Mouse (Mus musculus) kidney, adult 2 months (tissue): ENCODE measurements at regions not wholly inside any gene's neighbourhood (a gene's known extent, or its start where the extent isn't known, plus 50 kb on each side); places are given as distances from the start of the nearest gene placed in this dataset.

Experiments
- CTCF ChIP-seq: fragments of 200-500 bp; conservative IDR thresholded peaks from 2 replicates; pipeline ENCODE4 v1.5.1; 2011; ENCODE audit warnings: low read depth, mild to moderate bottlenecking, control low read depth, low read length, moderate library complexity, mixed read lengths; ENCODE audit not compliant: insufficient read depth, insufficient read length
- POLR2A ChIP-seq: fragments of 200-500 bp; IDR thresholded peaks from one replicate; pipeline ENCODE4 v1.6.1; 2011; ENCODE audit warnings: low read depth, low read length, control low read depth

DNA sequence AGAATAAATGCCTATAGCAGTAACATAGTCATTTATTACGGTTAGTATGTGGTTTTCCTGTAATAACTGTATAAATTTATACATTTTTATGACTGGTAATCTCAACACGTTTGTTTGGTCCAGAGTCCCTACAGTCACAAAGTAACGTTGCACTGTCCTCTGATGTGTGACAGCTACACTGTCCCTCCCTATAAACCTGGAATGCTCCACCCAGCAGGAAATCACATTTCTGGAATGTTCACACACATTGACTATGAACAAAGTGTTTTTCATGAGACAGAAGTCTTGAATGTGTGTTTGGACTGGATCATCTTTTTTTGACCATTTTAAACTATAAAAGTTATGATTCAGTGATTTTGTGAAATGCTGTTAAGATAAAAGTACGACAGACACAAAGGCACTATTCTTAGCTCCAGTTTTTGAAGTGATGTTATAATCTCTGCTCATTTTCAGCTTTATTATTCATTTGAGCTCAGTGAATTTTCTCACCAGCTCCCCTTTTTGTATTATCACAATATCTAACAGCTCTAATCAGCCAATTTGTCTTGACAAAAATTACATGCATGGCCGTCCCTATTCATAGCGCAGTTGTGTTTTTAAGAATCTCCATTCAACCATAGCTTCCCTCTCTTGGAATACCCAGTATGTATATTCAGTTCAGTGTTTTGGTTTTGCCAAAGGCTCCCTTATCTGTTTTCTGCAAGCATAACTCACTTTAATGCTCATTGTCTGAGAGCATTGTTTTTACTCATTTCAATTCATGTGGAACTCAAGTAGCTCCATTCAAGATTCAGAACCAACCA, 257.0 kb upstream of the Fam98a start:
- TF ChIP-seq POLR2A, result no peak
- TF ChIP-seq CTCF, result no peak
